Mouse (Mus musculus): ENCODE data around the gene Zdhhc17. TPM values are rescaled to one million over a fixed set of nuclear protein-coding genes. Genes with fewer than 3 reads are reported as not detected.

Gene Zdhhc17
- total RNA-seq (2022), result 10 to 100 TPM; 18.6 to 23.3 (median 21.5) TPM

- peak; percentile 82 to 83 for DNase-seq (ENCODE audit: low spot score in 2 of 2)
These were observed at the start of gene Zdhhc17 for GRCm38 (mm10) chr10:111009641-111010479. Gene Zdhhc17 (minus strand): TSS chr10:111010140.

GRCm38 (mm10) chr10:111055770-111056169 is 45.8 kb upstream of the Zdhhc17 start:
- DNase-seq (ENCODE audit: low spot score in 2 of 2), result no peak

- DNase-seq (ENCODE audit: low spot score in 2 of 2), result no peak
These were observed 41.7 kb upstream of the Zdhhc17 start for GRCm38 (mm10) chr10:111051606-111052005.

GRCm38 (mm10) chr10:111050511-111050910 is 40.6 kb upstream of the Zdhhc17 start:
- DNase-seq (ENCODE audit: low spot score in 2 of 2), result no peak

- no peak for DNase-seq (ENCODE audit: low spot score in 2 of 2)
These were observed 40.1 kb upstream of the Zdhhc17 start for GRCm38 (mm10) chr10:111050061-111050460.

GRCm38 (mm10) chr10:111047895-111048294 is 38.0 kb upstream of the Zdhhc17 start:
- DNase-seq (ENCODE audit: low spot score in 2 of 2), result no peak

GRCm38 (mm10) chr10:111040078-111040656 is 30.2 kb upstream of the Zdhhc17 start:
- no peak for DNase-seq (ENCODE audit: low spot score in 2 of 2)

GRCm38 (mm10) chr10:111036851-111037250 is 26.9 kb upstream of the Zdhhc17 start:
- DNase-seq (ENCODE audit: low spot score in 2 of 2), result no peak

GRCm38 (mm10) chr10:111035134-111035533 is 25.2 kb upstream of the Zdhhc17 start:
- no peak for DNase-seq (ENCODE audit: low spot score in 2 of 2)

- peak in 1 of 2 experiments; percentile 10 for DNase-seq (ENCODE audit: low spot score in 2 of 2)
These were observed 21.8 kb upstream of the Zdhhc17 start for GRCm38 (mm10) chr10:111031511-111032365.

- DNase-seq (ENCODE audit: low spot score in 2 of 2), result no peak
These were observed 20.9 kb upstream of the Zdhhc17 start for GRCm38 (mm10) chr10:111030845-111031244.

- no peak for DNase-seq (ENCODE audit: low spot score in 2 of 2)
These were observed 16.2 kb upstream of the Zdhhc17 start for GRCm38 (mm10) chr10:111026106-111026505.

GRCm38 (mm10) chr10:111024746-111025145 is 14.8 kb upstream of the Zdhhc17 start:
- no peak for DNase-seq (ENCODE audit: low spot score in 2 of 2)

GRCm38 (mm10) chr10:111014476-111014875 is 4.5 kb upstream of the Zdhhc17 start:
- no peak for DNase-seq (ENCODE audit: low spot score in 2 of 2)

- DNase-seq (ENCODE audit: low spot score in 2 of 2), result no peak
These were observed 3.3 kb upstream of the Zdhhc17 start for GRCm38 (mm10) chr10:111013265-111013664.

- no peak for DNase-seq (ENCODE audit: low spot score in 2 of 2)
These were observed 2.6 kb upstream of the Zdhhc17 start for GRCm38 (mm10) chr10:111012496-111013038.

- no peak for DNase-seq (ENCODE audit: low spot score in 2 of 2)
These were observed 1.4 kb upstream of the Zdhhc17 start for GRCm38 (mm10) chr10:111011226-111011765.

- no peak for DNase-seq (ENCODE audit: low spot score in 2 of 2)
These were observed 713 bp upstream of the Zdhhc17 start for GRCm38 (mm10) chr10:111010480-111011225.

- peak in 1 of 2 experiments; percentile 3 for DNase-seq (ENCODE audit: low spot score in 2 of 2)
These were observed 763 bp downstream of the Zdhhc17 start for GRCm38 (mm10) chr10:111009113-111009640.

GRCm38 (mm10) chr10:111007687-111008086 is 2.3 kb downstream of the Zdhhc17 start:
- no peak for DNase-seq (ENCODE audit: low spot score in 2 of 2)

Data from gastrocnemius, adult 8-10 months (tissue).